Mouse (Mus musculus) heart, embryonic 13.5 days (tissue): Measurements from ENCODE around the gene Slc5a6. TPM values are rescaled to one million over a fixed set of nuclear protein-coding genes. Genes with fewer than 3 reads are reported as not detected.

Source experiments
- ATAC-seq: fragments of 200-750 bp; cut with Nextera tagmentation; 2 replicates; pipeline ENCODE4 v1.8.0; 2017; ENCODE audit warnings: moderate TSS enrichment; ENCODE audit not compliant: insufficient number of reproducible peaks, low FRiP score, low TSS enrichment; ENCODE audit errors: extremely low read depth
- H3K27ac ChIP-seq: fragments of 300-500 bp; sonication (generic); replicated peaks from 2 replicates; pipeline ENCODE4 v1.5.1; 2015; ENCODE audit warnings: moderate library complexity, mild to moderate bottlenecking, inconsistent platforms
- H3K27me3 ChIP-seq: fragments of 300-500 bp; sonication (generic); replicated peaks from 2 replicates; pipeline ENCODE4 v1.6.1; 2015; ENCODE audit warnings: mild to moderate bottlenecking, inconsistent platforms
- H3K36me3 ChIP-seq: fragments of 300-500 bp; sonication (generic); 2 replicates; pipeline ENCODE4 v1.6.1; 2015; ENCODE audit warnings: mild to moderate bottlenecking, inconsistent platforms
- H3K4me1 ChIP-seq: fragments of 300-500 bp; sonication (generic); 2 replicates; pipeline ENCODE4 v1.6.1; 2015; ENCODE audit warnings: inconsistent platforms
- H3K4me2 ChIP-seq: fragments of 300-500 bp; sonication (generic); 2 replicates; pipeline ENCODE4 v1.6.1; 2015; ENCODE audit warnings: inconsistent platforms, mild to moderate bottlenecking, moderate library complexity
- H3K4me3 ChIP-seq: fragments of 300-500 bp; sonication (generic); 2 replicates; pipeline ENCODE4 v1.5.1; 2015; ENCODE audit warnings: moderate library complexity, mild to moderate bottlenecking, inconsistent platforms
- H3K9ac ChIP-seq: fragments of 300-500 bp; sonication (generic); 2 replicates; pipeline ENCODE4 v1.6.1; 2015; ENCODE audit warnings: inconsistent platforms, mild to moderate bottlenecking, moderate library complexity
- H3K9me3 ChIP-seq: fragments of 300-500 bp; sonication (generic); 2 replicates; pipeline ENCODE4 v1.6.1; 2016; ENCODE audit warnings: inconsistent platforms
- WGBS: fragments of 180-500 bp; shearing (Covaris S2); methylation state at CpG from one replicate; pipeline ENCODE4 v1.1.7; 2015; ENCODE audit warnings: mixed read lengths; 5-methylcytosine and 5-hydroxymethylcytosine counted together
- polyA plus RNA-seq: library from polyadenylated mRNA; unstranded; fragments of >200 nt; fragmentation: Nextera tagmentation; extraction: Ambion mirVana; gene quantifications from 2 replicates; pipeline ENCODE4 v1.2.1, GENCODE M21; 2015

Slc5a6 gene
- 6.9 and 7.2 TPM in 2 replicates for polyA plus RNA-seq

DNA sequence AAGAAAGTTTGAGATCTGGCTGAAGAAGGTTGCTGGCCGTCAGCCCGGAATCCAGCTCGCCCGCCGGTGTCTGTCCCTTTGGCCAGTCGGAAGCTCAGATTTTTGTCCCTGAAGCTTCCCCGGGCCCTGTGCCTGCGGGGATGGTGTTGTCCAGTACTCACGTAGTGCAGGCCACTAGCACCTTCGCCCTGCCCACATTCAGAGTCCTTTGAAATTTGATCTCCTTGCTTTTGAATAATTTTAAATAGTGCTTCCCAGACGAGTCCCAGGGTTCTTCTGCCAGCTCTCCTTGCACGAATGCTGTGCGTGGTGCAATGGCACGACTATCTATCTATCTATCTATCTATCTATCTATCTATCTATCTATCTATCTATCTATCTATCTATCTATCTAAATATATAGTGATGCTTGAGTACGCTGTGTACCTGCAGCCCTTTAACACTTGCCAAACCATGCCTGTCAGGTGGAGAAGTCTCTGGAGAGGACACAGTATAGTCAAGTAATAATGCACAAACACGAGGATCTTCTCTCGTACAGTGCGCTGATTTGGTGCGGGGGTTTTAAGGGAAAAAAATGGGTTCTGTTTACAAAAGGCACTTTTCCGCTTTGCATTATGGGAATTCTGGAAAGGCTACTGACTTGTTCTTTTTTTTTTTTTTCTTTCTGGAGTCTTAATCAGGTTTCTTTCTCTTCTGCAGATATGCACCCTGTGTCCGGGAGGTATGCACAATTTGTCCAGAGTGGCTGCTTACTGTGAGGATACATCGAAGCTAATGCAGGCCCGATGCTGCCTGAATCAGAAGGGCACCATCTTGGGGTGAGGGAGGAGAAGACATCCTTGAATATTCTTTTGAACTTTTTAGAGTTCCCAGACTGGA is at the start of gene Slc5a6:
Gene Slc5a6, minus strand, starts transcription at position 162 of the 879 bp plus-strand sequence.
- Histone ChIP-seq H3K27ac (peak within 1 kb of the TSS; percentile 99), H3K4me1 (peaks cover 16% of the 10 kb centered on the region), H3K9me3 (no peaks in the 10 kb centered on the region), H3K9ac (peak within 1 kb of the TSS; percentile 94), H3K27me3 (no peaks in the 10 kb centered on the region), H3K4me2 (peak within 1 kb of the TSS; percentile 91), H3K4me3 (peak within 1 kb of the TSS; percentile 76), H3K36me3 (peaks cover 24% of the 10 kb centered on the region)
- ATAC-seq: 0 out of 2 replicates have a peak, but pooled peaks have one; percentile 3
- WGBS: under 1% methylated on average over 23 of the region's 23 CpGs

DNA sequence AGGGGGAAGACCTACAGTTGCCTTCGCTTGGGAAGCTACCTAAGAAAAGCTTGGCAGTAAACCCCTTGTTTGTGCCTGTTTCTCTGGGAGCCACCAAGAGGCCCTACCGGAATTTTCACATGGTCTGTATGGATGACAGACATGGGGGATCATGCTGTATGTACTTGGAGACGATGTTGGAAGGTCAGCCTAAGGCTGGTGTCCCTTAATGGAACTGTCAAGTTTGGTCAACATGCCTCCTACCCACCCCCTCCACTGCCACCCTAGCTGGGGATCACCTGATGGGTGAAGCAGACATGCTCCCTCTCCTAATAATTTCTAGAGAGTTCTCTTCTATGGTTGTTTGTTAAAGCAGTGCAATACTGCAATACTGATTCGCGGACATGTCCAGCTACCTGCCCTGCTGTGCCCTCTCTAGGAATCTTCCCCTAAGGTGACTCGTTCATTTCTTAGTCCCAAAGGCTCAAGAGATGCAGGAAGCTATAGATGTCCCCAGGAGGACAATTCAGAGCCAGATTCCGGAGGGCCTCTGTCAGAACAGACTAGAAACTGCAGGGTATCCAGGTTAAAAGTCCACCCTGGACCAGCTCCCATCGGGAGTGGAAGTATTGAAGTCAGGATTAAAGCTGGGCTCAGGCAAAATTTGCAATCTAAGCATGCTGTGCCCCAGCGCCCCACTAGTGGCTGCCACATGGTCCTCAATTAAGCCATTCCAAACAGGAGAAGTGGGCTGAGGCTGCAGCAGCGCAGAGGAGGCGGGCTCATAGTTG is 47.2 kb upstream of the Slc5a6 start:
- Histone ChIP-seq H3K27ac (no peak overlapping the region), H3K27me3 (peaks cover 88% of the 10 kb centered on the region)
- WGBS: 31% methylated on average over 11 of the region's 11 CpGs

DNA sequence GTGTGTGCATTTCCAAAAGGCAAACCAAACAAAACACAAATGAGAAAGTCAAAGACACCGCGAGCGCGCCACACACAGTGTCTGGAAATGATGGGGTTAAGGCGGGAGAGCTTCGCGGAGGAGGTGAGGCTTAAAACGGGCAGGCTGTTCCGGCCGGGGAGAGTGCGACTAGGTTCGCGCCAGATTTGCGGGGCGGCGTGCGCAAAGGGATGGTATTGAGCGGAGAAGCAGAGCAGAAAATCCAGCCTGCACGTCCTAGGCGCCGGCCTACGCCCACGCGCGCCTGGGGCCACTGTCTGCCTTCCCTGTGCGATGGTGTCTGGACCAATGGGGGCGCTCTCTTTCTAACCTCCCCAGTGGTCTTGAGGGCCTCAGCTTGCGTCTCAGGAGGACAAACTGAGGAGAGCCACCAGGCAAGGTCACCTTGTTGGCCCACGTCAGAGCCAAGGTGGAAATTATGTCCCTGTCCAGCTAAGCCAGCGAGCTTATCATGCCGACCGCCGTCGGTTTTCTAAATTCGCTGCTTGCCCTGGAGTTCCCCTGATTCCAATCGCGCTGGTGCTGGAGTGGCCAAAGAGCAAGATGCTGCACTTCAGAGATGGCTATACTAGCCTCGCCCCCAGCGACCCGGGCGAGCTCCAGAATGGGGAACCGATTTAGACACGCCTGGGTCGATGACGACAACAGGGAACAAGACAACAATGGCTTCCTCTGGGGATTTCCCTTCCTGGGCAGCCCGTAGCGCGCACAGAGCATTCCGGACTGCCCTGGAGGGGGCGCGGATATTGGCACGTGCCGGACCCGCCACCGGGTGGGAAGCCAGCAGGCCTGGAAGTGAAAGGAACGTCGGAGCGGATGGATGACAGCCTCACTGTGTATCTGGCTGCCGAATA is 46.3 kb upstream of the Slc5a6 start:
- WGBS: under 1% methylated on average over 59 of the region's 59 CpGs
- Histone ChIP-seq H3K27me3 (peaks cover 97% of the 10 kb centered on the region), H3K4me2 (peak overlapping the region; percentile 74), H3K9me3 (no peaks in the 10 kb centered on the region), H3K36me3 (no peaks in the 10 kb centered on the region), H3K27ac (no peak overlapping the region), H3K9ac (peak overlapping the region; percentile 55), H3K4me1 (peaks cover 40% of the 10 kb centered on the region), H3K4me3 (peak overlapping the region; percentile 49)
- peak; percentile 16; the same call in 1 of the 2 replicates for ATAC-seq

More for the DNA sequence above, 47.2 kb upstream of the Slc5a6 start:
- no peaks in the 10 kb centered on the region for H3K36me3 ChIP-seq
- H3K9me3 ChIP-seq: no peaks in the 10 kb centered on the region
- H3K9ac ChIP-seq: 0 out of 2 replicates have a peak overlapping the region, but pooled peaks have one; percentile 55
- H3K4me1 ChIP-seq: peaks cover 40% of the 10 kb centered on the region
- no peak for ATAC-seq
- H3K4me2 ChIP-seq: peak overlapping the region; percentile 74
- H3K4me3 ChIP-seq: peak overlapping the region; percentile 49

DNA sequence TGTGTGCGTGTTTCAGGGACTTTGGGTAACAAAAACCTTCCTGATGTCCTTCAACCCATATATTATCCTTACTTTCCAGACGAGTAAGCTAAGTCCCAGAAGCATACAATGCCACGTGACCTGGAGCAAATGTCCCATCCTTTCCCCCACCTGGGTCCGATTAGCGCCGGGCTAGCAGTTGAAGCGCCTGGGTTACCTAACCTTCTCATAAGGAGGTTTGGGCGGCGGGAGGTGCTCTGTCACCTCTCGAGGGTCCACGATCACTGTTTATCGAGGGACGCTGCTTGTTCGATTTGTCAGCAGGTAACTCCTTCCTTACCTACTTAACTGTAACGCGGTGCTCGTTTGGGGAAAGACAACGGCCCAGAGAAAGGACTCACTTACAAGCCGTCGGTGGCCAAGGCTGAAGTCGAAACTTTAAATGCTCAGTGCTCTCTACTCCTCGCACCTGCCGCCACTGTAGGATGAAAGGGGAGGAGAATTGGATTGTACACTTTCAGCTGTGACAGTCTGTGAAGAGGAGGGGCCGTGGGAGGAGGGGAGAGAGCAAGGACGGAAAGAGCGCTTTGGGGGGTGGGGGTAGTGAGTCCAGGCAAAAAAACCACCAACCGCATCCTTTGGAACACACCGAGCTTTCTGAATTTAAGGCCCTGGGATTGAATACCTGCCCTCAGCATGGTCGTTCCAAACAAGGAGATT is 45.5 kb upstream of the Slc5a6 start:
- Histone ChIP-seq H3K27ac (no peak overlapping the region), H3K9ac (peak overlapping the region; percentile 55), H3K4me2 (peak overlapping the region; percentile 74), H3K4me1 (peaks cover 40% of the 10 kb centered on the region), H3K9me3 (no peaks in the 10 kb centered on the region), H3K36me3 (no peaks in the 10 kb centered on the region), H3K4me3 (peak overlapping the region; percentile 49), H3K27me3 (peaks cover 100% of the 10 kb centered on the region)
- ATAC-seq: no peak
- 5% methylated on average over 29 of the region's 29 CpGs for WGBS

DNA sequence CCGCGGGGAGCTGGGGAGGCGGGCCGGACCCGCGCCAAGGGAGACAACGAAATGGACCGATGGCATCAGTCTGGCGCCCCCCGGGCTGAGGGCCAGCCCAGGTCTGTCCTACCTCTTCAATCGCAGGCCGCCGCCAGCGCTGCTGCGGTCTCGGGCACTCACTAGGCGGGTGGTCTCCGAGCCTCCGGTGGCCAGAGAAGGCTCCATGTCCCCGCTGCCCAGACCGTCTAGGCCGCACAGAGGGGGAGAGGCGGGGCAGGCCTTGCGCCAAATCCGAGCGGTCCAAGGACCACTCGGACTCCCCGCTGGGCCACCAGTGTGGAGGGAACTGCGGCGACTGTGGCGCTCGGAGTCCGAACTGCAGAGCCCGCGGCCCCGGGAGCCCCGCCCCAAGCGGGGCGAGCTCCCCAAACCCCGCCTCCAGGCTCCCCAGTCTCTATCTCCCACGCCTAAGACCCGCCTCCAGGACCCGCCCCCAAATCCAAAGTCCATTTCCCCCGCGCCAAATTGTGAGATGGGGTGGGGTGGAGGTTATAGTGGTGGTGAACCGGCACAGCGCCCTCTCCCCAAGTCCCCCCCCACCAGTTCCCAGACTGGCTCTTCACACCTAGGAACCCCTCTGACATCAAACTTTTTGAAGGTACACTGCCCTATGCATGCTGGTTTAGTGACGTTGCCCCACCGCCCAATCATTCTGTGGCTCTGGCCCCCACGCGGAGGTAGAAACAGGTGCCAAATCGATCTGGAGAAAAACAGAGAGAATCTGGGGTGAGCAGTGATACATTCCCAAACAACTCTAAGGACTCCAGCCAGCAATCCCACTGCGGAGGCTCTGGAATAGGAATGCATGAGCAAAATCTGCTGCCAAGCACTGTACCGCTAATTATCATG is 44.7 kb upstream of the Slc5a6 start:
- Histone ChIP-seq H3K27ac (no peak overlapping the region), H3K27me3 (peaks cover 100% of the 10 kb centered on the region), H3K4me3 (peak overlapping the region; percentile 49), H3K4me1 (peaks cover 40% of the 10 kb centered on the region), H3K9ac (peak overlapping the region; percentile 73), H3K4me2 (peak overlapping the region; percentile 74), H3K36me3 (no peaks in the 10 kb centered on the region), H3K9me3 (no peaks in the 10 kb centered on the region)
- ATAC-seq: peak; percentile 15
- WGBS: 1% methylated on average over 53 of the region's 54 CpGs

DNA sequence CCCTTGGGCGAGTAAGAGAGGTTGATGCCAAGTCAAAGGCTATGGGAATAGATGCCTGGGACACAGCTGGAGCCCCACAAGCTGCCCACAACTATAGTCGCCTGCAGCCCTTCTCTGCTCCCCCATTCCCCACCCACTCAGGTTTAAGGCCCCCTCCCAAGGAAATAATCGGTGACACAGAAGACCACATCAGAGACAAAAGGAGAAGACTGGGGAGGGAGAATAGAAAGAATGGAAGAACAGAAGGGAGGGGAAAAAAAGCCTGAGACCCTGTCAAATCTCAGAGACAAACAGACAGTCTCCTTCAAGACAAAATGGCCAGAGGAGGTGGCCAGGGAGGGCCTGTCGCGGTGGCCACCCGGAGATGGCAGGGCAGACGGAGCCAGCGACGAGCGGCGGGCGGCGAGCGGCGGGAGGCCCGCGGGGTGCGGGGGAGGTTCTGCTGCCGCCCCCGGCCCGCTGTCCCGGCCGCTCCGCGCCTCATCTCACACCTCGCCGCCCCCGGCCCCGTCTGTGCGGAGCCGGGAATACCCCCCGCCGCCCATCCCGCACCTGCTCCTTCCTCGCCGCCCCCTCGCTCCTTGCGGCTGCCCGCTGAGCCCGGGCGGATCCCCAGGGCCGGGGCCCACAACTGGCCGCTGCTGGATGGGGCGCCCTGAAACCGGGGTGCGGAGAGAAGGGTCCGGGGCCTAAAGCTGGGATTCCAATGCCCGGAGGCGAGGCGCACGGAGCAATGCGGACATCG is 43.7 kb upstream of the Slc5a6 start:
- Histone ChIP-seq H3K4me3 (peak overlapping the region; percentile 49), H3K27me3 (peaks cover 99% of the 10 kb centered on the region), H3K9ac (peak overlapping the region; percentile 73), H3K4me2 (peak overlapping the region; percentile 74), H3K36me3 (no peaks in the 10 kb centered on the region), H3K4me1 (peaks cover 40% of the 10 kb centered on the region), H3K27ac (no peak overlapping the region), H3K9me3 (no peaks in the 10 kb centered on the region)
- 3% methylated on average over 51 of the region's 53 CpGs for WGBS
- ATAC-seq: no peak

DNA sequence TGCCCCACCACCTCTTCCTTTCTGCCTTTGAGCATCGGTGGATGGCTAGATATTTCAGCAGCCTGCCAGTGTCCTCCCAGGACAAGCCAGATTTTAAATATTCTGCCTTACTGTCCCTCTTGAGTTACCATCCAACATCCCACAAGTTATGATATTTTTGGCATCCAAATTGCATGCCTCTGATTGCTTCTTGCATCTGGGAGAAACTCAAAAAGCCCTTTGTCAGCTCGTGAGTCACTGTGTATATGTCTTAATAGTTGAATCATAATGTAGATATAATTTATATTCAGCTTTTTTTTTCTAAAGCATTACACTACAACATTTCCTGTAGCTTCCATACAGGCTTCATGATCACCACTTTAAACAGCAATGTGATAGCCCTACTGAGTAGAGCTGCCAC is 38.4 kb upstream of the Slc5a6 start:
- Histone ChIP-seq H3K9ac (no peak overlapping the region), H3K27ac (no peak overlapping the region), H3K36me3 (no peaks in the 10 kb centered on the region), H3K4me3 (no peak overlapping the region), H3K4me1 (peaks cover 29% of the 10 kb centered on the region), H3K27me3 (peaks cover 58% of the 10 kb centered on the region), H3K9me3 (no peaks in the 10 kb centered on the region), H3K4me2 (no peak overlapping the region)
- no peak for ATAC-seq
- 62% methylated on average over 2 of the region's 2 CpGs for WGBS

DNA sequence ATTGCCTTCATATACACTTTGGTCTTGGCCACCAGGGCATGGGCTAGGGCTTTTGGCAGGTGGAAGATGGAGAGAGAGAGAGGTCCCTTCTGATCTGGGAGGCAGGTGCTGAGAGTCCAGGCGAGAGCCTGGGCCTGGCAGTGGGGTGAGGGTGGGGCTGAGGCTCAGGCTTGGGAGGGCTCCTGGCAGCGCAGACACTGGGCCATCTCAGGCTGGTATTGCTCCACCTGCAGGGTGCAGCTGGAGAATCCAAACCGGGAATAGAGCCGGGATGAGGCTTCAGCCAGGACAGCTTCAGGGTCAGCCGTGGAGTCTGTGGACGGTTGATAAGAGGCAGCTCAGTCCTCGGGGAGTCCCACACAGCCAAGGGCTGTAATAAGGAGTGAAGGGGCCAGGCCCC is 37.9 kb upstream of the Slc5a6 start:
- no peak overlapping the region for H3K4me3 ChIP-seq
- H3K4me2 ChIP-seq: no peak overlapping the region
- no peak overlapping the region for H3K9ac ChIP-seq
- WGBS: 14% methylated on average over 7 of the region's 7 CpGs
- no peak overlapping the region for H3K27ac ChIP-seq
- no peaks in the 10 kb centered on the region for H3K9me3 ChIP-seq
- no peaks in the 10 kb centered on the region for H3K36me3 ChIP-seq
- H3K4me1 ChIP-seq: peaks cover 27% of the 10 kb centered on the region
- H3K27me3 ChIP-seq: peaks cover 53% of the 10 kb centered on the region
- ATAC-seq: no peak; the same call in 1 of the 2 replicates

DNA sequence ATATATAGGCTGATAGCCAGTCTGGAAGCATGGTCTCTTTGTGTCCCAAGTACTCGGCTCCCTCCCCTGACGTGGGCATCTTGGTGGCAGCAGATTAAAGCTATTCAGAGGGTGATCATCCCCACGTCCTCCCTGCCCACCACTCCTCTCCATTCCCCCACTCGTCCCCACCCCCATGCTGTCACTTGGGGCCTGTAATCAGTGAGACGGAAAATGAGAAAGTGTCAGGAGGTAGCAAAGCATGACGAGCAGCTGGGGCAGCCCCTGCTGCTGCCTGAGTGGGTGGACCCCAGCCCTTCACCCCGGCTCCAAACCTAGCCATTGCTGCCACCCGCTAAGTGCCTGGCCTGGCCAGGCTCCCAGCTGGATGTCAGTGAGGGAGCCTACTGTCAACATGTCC is 35.2 kb upstream of the Slc5a6 start:
- Histone ChIP-seq H3K27me3 (peaks cover 26% of the 10 kb centered on the region), H3K36me3 (peaks cover 3% of the 10 kb centered on the region), H3K4me3 (no peak overlapping the region), H3K9ac (peak overlapping the region; percentile 28; the same call in 1 of the 2 replicates), H3K27ac (peak overlapping the region; percentile 61), H3K4me2 (peak overlapping the region; percentile 62), H3K9me3 (no peaks in the 10 kb centered on the region), H3K4me1 (peaks cover 34% of the 10 kb centered on the region)
- WGBS: 4% methylated on average over 8 of the region's 8 CpGs
- no peak; the same call in 1 of the 2 replicates for ATAC-seq
